Mouse (Mus musculus) liver, adult (tissue): Measurements from ENCODE around the gene Eef1akmt2.

Experiments used
- GATA4 ChIP-seq: IDR thresholded peaks from 2 replicates; pipeline ENCODE4 v1.6.1; 2014; ENCODE audit warnings: mild to moderate bottlenecking, low read length; ENCODE audit not compliant: insufficient replicate concordance

Eef1akmt2 gene

DNA sequence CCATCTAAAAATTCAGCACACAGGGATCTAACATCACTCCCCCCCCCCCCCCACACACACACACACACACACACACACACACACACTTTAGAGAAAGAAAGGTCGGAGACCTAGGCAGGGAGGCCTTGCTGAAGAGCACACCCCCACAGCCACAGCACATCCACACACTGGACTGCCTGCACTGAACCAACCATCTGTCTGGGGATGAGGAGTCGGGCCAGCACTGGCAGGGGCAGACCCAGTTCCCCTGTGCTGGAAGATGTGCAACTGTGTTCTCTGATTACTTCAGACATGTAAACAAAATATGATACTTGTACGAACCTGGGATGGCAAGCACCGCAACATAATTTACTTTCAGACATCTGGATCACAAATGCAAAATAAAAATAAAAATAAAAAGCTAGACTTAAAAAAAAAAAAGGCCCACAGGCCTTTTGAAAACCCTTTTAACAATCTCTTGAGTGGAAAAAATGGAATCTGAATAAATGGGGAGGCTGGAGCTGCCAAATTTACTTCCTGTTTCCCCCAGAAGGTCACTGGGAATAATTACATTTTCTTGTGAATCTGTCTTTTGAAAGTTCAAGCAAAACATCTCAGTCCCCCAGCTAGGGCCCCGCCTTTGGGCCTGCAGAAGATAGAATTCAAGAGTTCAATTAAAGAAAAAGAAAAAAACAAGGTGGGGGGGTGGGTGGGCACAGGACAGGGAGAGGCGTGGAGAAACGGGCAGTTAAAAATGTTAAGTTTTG, 44.2 kb downstream of the Eef1akmt2 start:
- no peak for TF ChIP-seq GATA4

DNA sequence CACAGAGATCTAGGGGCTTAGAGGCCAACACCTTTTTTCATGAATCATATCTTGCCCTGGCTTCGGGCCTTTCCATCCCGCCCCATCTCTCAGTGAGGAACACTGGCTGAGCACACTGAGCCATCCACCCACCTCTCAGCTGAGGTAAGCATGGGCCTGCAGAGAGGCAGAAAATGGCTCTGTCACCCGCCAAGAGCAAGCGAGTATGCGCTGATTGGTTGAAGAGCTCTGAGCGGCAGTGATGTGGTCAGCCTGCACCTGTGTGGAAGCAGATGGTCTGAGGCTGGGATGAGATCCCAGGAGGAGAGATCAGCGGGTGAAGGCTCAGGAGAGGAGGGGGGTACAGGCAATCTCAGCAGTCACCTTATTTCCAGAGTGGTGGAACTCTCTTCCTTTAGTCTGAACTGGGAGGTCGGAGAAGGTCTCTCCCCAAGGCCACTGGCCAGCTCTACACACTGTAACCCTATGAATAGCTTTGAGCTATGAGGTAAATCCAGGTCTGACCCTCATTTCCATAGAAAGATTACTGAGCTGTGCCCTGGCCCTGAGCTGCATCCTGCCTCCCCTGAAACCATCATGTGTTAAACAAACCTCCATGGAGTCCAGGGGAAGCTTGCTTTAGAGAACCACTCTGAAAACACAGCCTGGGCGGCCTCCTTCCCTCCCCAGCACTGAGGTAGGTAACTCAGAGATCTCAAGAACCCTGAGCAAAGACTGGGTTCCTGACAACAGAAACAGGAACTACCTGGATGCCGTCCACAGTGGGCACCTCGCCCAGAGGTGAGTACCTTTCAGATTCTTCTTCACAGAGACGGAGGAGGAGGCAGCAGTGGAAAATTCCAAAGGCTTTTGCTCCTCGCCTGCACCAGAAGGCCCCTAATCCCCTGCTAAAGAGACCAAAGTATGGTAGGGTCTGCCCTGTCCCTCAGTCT, 45.3 kb downstream of the Eef1akmt2 start:
- no peak for TF ChIP-seq GATA4

DNA sequence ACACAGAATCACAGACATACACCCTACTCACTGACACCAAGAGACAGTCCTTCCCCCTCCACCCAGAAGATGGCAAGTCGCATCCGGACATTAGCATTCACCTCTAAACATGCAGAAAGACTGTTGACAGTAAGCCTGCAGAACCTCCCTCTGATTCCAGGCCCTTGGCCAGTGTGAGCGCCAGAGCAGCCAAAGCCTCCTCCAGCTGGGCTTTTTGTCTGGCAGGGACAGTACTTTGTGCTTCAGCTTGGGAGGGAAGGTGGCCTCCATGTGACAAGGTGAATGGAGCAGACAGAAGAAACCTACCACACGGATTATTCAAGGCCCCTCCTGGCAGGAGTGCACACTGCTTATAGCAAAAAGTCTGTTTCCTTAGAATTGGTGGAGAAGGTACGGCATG, 46.2 kb downstream of the Eef1akmt2 start:
- TF ChIP-seq GATA4: no peak

DNA sequence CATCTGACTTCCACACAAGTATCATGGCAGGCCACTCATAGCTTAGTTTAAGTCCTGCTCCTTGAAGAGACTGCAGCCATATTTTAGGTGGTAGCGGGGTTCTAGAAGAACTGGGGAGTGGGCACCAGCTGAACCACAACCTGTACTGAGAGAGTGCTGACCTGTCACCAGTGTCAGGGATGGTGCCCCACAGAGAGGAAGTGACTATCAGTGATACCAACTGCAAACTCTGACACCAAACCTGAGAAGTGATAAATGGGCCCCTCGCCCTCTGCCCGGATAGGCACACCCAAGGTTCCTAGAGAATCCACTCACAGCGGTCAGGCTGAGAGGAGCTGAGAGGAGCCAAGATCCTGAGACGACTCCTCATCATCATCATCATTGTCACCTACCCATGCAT, 47.5 kb downstream of the Eef1akmt2 start:
- no peak for TF ChIP-seq GATA4

DNA sequence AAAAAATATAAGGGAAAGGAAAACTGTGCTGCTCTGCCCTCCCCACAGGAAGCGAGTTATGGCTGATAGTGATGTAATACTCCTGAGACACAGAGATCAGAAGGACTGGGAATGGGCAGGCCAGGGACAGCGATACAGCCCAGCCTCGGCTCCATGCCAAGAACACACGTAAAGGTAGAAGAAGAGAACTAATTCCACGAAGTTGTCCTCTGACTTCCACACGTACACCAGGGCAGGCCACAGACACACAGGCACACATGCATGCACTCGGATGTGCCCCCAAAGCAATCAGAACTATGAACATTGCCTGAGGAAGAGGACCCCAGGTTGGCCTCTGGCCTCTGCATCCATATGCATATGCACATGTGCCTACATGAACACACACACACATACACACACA, 48.0 kb downstream of the Eef1akmt2 start:
- TF ChIP-seq GATA4: no peak

DNA sequence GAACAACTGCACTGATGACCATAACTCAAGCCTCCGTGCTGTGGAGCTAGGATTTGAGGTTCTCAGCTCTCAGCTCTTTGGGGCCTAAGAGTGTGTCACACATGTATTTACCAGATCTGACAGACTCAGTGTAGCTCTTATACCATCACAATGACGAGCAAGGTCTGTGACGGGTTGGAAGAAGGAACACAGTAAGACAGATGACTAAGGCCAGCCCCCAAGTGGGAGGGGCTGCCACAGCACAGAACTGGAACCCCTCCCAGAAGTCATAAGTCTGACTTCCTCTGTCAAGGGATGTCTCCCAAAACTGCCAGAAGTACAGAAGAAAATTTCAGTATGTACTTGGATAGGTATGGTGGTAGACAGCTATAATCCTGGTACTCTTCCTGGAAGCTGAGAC, 48.5 kb downstream of the Eef1akmt2 start:
- no peak for TF ChIP-seq GATA4

DNA sequence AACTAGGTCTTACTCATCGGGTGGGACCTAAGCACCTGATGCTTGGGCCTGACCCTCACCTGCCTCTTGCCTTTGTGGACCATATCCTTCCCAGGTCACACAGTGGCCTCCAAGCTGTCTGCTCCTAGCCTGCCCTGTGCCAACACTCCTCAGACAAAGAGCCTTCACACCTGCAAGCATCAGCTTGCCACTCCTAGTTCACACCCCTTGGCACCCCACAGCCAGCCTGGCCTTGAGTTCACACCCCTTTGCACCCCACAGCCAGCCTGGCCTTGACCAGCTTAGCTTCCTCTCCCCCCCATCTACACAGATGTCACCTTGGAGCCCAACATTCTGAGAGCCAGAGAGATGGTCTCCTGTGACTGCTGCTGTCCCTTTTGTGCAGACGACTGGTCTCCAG, 49.1 kb downstream of the Eef1akmt2 start:
- no peak for TF ChIP-seq GATA4

DNA sequence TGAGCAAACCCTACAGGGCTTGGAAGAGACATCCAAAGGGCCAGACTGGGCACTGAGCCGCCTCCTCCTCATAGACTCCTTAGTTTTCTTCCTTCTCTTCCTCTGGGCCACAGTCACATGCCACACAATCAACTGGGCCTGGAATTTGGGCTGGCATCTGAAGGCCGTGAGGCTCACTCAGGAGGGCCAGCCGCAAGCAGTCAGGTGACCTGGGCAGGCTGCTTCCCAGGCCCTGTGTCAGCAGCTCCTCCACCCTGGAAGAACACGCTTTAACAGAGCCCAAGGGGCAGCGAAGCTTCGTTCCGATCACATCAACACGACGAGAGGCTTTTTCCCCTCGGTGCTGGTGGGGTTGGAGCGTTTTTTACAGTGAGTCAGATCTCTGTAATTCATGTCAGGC, 49.8 kb downstream of the Eef1akmt2 start:
- no peak for TF ChIP-seq GATA4

DNA sequence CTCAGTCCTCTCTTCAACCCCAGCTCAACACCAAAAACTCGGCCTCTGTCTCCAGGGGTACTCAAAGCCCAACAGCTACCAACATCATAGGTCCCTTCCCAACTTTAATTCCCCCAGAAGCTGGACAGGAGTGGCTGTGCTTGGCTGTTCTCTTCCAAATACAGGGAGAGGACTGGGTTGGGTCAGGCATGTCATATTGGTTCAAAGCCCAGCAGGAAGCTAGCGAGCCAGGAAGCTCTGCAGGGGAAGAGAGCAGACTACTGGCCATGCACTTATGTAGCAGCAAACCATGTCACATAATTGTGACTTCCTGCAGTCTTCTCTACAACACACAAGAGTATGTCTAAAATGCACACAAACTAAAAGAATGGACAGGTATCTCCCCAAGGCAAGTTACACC, 50.4 kb downstream of the Eef1akmt2 start:
- TF ChIP-seq GATA4: no peak

DNA sequence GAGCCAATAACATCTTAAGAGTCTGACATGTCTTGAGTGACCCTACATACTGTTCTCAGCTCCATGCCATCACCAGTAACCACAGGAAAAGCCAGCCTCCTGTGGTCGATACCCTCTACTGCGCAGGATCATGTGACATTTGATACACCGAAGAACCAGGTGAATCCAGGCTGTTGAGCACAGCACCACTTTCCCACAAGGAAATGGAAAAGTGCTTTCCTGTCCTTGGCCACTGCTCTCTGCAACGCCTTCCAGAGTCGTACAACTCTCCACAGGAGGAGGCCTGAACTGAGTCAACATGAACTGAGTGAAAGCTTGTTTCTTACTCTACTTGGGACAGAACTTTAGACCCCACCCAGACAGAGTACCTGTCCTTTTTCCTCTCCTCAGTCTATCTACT, 51.0 kb downstream of the Eef1akmt2 start:
- TF ChIP-seq GATA4: no peak

DNA sequence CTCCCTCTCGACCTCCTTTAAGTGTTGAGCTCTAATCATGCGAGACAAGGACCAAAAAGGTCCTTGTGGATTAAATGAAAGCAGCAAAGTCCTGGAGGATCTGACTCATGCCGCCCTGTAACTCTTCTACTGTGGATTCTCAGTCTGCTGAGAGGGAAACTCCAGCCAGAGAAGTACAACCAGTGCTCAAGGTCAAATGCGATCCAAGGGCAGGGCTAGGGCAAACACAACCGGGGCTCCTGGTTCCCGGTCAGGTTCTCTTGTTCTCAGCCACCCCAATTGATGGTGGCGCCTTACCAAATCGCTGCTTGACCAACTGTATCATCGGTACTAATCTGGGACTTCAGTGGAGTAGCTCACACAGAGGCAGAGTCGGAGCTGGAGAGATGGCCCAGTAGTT, 51.6 kb downstream of the Eef1akmt2 start:
- TF ChIP-seq GATA4: no peak

DNA sequence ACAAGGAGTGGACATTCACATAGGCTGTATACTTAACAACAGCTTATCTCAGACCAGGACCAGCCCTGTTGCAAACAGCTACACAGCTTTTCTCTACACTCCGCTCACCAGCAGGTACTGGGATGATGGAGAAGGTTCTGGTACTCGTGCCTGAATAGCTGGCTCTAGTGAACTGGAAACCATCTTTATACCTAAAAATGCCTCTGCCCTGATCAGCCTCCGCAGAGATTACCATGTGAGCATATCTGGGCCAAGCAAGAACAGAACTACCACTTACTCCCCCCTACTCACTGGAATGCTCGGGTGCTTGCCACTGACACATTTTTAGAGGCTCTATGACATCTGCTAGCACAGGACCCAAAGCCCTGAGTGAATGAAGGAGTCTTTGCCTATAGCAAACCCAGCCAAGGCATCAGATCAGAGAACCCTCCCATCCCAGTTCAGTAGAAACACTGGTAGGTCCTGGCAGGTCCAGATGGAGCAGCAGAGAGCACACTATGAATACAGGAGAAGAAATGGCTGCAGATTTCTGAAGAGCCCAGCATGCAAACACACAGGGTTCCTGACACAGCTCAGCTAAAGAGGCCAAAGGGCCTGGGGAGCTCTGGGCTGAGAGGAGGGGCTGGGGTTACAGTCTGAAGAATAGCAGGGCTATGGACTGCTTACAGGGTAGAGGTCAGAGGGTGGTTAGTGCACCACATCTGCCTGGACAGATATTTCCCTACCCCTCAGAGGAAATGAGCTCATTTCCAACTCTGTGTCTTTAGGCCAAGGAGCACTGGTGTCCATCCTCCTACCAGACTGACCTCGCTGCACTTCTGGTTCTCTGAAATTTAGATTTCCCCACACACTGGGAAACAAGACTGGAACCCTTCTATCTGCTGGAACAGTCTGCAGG, 53.1 kb downstream of the Eef1akmt2 start:
- TF ChIP-seq GATA4: peak; percentile 73; the same call in 1 of the 2 replicates

DNA sequence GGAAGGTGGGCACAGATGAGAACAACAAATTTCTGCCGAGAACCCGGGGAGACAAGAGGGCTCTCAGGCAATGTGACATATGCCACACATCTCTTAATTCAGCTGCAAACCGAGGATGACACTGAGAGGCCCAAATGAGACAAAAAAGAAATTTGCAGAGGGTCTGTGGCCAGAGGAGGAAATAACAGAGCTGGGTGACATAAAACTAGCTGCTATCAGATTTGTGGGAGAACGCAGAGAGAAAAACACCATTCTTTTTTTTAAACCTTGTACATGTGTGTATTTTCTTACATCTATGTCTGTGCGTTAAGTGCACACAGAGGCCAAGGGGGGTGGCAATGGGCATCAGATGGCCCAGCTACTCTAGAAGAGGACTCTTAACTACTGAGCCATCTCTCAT, 57.3 kb downstream of the Eef1akmt2 start:
- TF ChIP-seq GATA4: no peak

DNA sequence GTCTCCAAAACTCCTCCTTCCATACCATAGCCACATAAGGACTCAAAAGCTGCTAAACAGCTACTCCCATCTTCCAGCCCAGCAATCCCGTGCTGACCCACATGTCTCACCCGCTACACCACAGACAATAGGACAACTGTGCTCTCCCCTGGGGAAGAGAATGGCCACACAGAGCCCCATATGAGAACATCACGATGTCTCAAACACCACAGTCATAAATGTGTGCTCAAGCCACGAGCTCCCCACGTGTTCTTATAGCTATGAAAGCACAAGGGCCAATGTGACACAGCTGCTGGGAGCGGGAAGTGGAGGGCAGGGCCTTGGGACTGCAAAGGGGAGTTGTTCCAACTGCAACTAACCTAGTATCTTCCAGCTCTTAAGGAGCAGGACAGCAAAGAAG, 59.0 kb downstream of the Eef1akmt2 start:
- no peak for TF ChIP-seq GATA4

DNA sequence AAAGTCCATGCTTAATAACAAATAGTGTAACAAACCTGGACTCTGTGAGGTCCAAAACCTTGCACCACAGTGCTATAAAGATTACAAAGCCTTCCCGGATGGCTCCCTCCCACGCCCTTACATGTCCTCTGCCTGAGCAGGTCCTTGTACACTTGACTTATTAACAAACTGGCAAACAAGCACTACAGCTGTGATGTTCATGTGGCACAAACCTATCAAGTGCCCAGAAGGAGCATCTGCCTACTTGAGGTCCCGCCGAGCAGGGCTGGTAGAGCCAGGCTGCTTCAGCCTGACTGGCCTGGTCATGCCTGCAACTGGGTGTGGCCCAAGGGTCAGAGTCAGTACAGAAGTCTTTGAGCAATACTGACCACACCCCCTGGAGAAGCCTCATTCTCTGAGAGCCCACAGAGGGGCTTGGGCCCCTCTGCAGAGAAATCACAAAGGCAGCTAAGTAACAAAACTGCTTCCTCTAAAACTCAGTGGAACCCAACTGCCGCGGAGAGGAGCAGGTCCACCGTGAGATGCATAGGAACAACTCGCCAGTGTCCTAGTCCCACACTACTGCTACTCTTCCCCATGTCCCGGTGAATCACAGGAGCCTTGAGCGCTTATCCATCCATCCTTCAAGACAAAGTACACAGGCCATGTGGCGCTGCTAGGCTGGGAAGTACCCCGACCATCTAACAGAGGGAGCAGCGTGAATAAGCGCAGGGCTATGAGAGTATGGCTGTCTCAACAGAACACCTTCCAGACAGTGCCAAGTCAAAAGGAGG, 61.8 kb downstream of the Eef1akmt2 start:
- TF ChIP-seq GATA4: no peak

DNA sequence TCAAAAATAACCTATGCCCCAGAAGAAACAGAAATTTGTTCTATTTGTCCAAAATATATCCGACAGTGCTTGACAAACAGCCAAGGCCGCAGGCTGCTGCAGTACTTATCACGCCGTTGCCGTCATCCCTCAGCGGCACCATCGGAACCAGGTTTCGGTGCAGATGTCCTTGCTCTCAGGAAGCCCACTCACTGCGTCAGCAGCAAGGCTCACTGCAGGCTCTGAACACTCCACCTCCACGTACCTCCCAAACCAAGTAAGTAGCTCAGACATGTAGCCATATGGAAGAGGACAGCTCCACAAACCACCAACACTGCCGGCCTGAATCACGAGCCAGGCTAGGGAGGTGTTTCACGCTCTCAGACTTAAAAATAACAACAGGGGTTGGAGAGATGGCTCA, 63.6 kb downstream of the Eef1akmt2 start:
- TF ChIP-seq GATA4: no peak
